Mouse (Mus musculus) natural killer cell, adult 2 months (primary cell): ENCODE measurements around the gene Rcc1.
A peak's percentile ranks its signal among the peaks of the same experiment; 100 is the strongest.
"Not testable (repeated sequence)": the region's sequence is repeated elsewhere in the genome, so short reads cannot be mapped to it uniquely, and the experiment has no call there.

Source experiments
- DNase-seq, 2 experiments: peaks; one replicate each; pipeline ENCODE4 v3.0.0; 2022; ENCODE audit warnings: low spot score in 2 of 2

Rcc1 gene

GRCm38 (mm10) chr4:132312627-132313026 lies 40.8 kb downstream of the Rcc1 start:
- DNase-seq: no peak

- DNase-seq: no peak
Measured at GRCm38 (mm10) chr4:132311801-132312200, 41.6 kb downstream of the Rcc1 start.

DNA sequence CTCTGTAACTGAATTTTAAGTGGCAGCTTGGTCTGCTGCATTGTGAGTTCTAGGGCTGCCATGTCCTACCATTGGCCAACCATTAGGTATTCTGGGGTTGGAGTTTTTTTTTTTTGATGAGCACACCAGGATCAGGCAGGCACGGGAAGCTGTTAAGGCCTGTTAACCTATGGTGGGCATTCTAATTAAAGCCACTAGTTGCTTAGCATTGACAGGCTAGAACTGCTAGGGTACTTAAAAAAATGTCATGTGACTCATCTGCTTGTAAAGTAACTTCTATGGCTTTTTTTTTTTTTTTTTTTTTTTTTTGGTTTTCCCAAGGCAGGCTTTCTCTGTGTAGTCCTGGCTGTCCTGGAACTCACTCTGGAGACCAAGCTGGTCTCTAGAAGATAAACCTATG lies 42.2 kb downstream of the Rcc1 start:
- DNase-seq: no peak

DNA sequence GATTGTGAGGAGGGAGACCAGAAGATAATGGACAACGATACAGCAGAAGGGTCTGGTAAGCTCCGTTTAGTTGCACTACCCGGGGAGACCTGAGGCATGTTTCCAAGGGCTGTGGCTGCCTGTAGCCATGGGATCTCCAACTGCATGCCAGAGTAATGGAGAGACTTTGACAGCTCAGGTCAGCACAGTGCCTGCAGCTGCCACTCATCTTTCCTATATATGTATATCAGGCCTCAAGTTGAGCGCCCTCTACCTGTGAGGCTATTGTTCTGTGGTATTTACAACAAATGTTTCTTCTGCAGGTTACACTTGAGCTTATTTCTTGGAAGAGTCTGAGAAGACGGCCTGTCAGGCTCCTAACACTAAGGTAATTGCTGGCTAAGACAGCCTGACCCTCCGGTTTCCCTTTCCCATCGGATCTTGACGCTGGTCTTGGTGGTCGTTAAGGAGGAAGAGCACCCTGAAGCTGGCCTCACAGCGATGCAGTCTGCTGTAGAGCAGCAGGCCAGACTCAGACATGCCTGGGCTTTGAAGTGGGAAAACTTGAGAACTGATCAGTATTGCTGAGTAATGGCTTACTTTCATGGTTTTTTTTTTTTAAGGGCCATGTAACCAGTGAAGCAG lies 43.4 kb downstream of the Rcc1 start:
- peak; percentile 47 to 69 for DNase-seq

DNA sequence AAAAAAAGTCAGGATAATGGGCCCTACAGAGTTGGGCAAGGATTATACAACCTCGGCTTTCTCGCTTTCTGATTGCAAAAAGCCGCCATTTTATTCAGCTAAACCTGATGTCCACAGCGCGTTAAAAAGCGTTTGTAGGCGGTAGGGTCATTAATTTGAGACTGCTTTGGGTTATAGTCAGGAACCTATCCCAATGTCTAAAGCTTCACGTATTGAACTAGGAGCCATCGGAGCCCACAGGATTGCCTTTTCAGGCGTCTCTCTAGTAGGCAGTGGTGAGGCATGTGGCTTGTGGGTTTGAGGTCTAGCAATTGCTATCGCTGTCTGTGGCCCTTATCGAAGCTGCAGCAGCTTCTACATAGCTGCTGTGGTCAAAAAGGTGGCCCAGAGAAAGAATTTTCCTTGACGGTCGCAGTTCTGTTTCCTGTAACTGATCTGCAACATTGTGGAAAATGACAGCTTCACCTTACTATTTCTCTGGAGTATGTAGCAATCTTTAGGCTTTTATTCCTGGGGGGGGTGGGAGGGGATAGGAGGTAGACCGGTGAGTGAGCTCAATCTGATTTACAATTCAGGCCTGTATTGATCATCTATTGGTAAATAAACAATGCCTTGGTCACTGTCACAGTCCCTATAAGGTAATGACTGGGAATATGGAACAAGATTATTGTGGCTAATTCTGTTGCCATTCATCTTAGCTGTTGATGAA lies 44.1 kb downstream of the Rcc1 start:
- DNase-seq: peak; percentile 52 to 64

- peak; percentile 84 to 88 for DNase-seq
Measured at GRCm38 (mm10) chr4:132308437-132309139, 44.8 kb downstream of the Rcc1 start.

DNA sequence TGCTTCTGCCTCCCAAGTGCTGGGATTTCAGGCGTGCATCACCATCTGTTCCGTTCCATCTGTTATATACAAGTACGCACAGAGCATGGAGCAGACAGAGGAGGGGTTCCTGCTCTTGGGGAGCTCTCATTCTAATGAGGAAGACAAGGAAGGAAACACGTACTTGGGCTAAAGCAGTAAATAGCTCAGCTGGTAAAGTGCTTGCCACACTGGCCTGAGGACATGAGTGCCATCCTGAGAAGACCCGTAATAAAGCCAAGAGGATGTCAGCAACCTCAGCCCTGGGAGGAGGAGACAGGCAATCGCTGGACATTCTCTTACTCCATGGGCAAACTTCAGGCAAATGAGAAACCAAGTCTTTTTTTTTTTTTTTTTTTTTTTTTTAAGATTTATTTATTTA lies 47.4 kb downstream of the Rcc1 start:
- DNase-seq: no peak

DNA sequence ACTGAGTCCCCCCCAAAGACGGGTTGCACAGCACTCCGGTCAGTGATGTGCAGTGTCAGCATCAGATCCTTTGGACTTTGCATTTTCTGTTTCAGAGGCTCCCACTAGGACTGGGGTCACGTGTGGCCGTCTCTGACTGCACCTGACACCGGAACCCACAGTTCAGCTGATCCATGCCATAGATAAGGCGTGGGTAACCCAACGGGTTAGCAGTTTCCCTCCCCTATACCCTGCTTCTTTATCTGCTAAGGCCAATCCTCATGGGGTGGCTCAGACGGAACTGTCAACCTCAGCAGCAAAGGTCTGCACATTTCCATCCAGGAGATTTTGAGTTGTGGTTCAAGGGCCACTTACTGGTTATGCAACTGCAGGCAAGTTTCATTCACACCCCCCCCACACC lies 48.1 kb downstream of the Rcc1 start:
- DNase-seq: no peak

DNA sequence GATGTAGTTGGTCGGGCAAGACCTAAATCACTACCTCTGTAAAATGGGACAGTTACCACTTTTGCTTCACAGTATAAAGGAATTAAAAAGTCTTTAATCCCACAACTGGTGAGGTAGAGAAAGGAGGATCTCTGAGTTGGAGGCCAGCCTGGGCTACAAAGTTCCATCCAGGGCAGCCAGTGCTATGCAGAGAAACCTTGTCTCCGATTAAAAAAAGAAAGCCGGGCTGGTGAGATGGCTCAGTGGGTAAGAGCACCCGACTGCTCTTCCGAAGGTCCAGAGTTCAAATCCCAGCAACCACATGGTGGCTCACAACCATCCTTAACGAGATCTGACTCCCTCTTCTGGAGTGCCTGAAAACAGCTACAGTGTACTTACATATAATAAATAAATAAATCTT lies 49.9 kb downstream of the Rcc1 start:
- not testable (repeated sequence) for DNase-seq

GRCm38 (mm10) chr4:132302939-132303479 lies 50.4 kb downstream of the Rcc1 start, which contains the start of gene Rab42:
Rab42 (minus strand) TSS chr4:132303385.
- peak; percentile 36 to 48 for DNase-seq

- no peak for DNase-seq
Measured at GRCm38 (mm10) chr4:132301965-132302938, 51.2 kb downstream of the Rcc1 start.

DNA sequence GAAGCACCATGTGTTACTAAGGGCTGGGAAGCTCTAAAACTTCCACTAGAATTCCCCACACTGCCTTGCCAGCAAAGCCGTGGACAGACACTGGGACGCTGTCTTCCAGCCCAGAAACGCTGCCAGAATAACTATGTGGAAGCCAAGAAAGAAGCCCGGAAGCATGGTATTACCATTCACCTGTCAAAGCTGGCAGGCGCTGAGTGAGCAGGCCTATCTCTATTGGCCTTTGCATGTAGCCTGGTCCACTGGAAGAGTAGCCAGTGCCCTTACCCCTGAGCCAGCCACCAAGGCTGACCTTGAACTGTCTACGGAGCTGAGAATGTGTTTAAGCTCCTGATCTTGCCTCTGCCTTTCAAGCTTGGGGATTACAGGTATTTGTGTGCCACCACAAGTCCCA lies 51.9 kb downstream of the Rcc1 start:
- no peak for DNase-seq

GRCm38 (mm10) chr4:132299849-132300248 lies 53.6 kb downstream of the Rcc1 start:
- no peak for DNase-seq

GRCm38 (mm10) chr4:132295696-132296390 lies 57.6 kb downstream of the Rcc1 start:
- DNase-seq: no peak

DNA sequence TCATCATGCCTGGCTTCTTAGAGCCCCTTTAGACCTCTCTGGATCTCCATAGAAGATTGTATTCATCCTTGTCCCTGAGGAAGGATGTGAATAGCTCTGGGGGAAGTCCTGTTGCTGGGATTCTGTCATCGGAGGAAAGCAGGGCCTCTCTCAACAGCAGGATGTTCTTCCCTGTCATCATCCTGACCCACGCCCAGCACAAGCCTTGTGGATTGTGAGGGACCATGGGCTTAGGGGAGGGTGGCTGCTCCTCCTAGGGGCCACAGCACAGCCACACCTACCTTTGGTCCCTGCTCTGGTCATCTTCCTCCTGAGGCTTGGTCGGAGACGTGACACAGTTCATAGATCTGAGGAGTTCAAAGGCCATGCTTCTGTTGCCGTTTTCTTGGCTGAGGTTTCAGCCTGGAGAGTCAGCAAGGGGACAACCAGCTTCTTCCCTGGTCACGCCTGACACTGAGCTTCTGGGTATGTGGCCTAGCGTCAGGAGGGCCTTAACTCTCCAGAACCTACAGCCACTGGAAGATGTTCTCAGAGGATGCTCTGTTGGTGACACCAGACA lies 59.6 kb downstream of the Rcc1 start:
- DNase-seq: no peak

DNA sequence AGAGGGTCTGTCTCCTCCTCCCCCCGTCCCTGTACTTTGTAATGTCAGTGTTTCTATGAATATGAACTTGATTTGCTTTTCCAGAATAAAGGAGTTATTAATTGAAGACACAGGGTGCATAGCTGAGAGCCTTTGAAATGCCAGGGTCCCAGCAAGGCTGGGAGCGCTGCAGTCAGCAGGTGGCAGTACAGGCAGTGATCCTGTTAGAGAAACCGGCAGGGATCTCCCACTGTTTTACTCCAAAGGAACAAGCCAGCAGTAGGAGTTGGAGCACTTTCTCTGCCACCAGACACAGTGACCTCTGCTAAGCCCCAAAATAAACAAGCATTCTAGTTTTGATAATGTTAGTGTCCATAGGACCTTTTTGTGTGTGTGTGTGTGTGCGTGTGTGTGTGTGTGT lies 60.4 kb downstream of the Rcc1 start:
- no peak for DNase-seq

- no peak for DNase-seq
Measured at GRCm38 (mm10) chr4:132291624-132292335, 61.6 kb downstream of the Rcc1 start.

DNA sequence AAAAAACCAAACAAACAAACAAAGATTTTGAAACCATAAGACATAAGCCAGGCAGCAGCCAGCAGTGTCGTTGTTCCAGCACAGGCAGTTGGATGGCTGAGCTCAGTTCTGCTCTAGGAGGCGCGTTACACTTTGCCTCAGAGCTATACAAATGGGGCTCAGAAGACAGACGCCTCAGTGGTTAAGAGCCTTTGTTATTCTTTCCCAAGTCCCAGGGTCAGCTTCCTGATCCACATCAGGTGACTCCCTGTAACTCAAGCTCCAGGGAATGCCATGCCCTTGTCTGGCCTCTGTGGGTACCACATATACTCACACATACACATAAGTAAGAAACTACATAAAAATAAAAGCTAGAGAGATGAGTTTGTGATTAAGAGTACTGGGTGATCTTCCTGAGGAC lies 62.3 kb downstream of the Rcc1 start:
- DNase-seq: no peak

- DNase-seq: not testable (repeated sequence)
Measured at GRCm38 (mm10) chr4:132288840-132289239, 64.6 kb downstream of the Rcc1 start.
